8 mouse cellular contexts compared by ENCODE assay signal in the genomic region with DNA sequence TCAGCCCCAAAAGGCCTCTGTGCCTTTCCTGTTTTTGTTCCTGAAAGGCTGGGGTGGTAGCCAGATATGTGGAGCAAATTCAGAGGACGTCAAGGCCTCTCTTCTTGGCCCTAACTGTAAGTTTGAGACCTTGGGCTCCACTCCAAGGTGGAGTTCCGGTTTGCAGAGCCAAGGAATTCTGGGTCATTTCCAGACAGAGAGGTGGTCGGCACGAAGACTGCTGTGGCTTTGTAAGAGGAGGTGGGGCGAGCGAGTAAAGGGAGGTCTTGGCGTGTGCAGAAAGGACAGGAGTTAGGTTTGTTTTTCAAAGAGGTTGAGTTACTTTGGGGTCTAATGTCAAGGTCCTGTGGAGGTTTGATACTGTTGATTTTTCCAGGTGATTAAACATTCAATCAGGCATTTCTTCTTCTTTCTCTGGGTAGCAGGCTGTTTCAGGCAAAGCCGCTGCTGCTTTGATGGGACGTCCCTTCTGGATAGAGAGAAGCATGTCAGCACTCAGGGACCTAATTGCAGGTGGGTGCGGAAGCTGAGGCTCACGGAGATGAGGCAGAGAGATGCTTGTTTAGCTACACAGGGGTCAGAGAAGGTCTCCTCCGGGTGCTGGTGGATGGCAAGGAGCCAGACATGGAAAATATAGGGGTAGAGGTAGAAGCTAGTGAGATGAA. TPM values are rescaled to one million over a fixed set of nuclear protein-coding genes. Genes with fewer than 3 reads are reported as not detected.
DNase-seq lines count a peak whose midpoint lies in the region; ATAC-seq and TF ChIP-seq lines count a peak whose summit lies in the region.

No protein-coding gene starts in this region.

- H3K9ac ChIP-seq in kidney, embryonic 16.5 days (replicated peaks; ENCODE audit: low read length), result no peak overlapping the region

- peaks cover 12% of the 10 kb centered on the region; the same call in 1 of the 2 replicates for H3K27me3 ChIP-seq in kidney, embryonic 16.5 days (ENCODE audit: insufficient read depth, low read length)

- no peak overlapping the region for H3K4me3 ChIP-seq in kidney, embryonic 16.5 days (ENCODE audit: low read length)
- no peak overlapping the region for H3K4me3 ChIP-seq in layer of hippocampus, adult 2 months

- WGBS in kidney, embryonic 16.5 days, result 19% methylated on average over 12 of the region's 12 CpGs

- H3K4me1 ChIP-seq in kidney, embryonic 16.5 days (ENCODE audit: insufficient read depth, low read length), result peaks cover 24% of the 10 kb centered on the region

- H3K4me2 ChIP-seq in kidney, embryonic 16.5 days (replicated peaks; ENCODE audit: low read depth, low read length), result peak overlapping the region; percentile 30; the same call in 1 of the 2 replicates

- peak; percentile 98 for DNase-seq in heart, adult 11 months
- no peak for DNase-seq in heart, postnatal 25 days (ENCODE audit: low spot score)
- DNase-seq in right cerebral cortex, postnatal 10 days (ENCODE audit: low spot score in 2 of 2), result peak; percentile 36 to 44
- DNase-seq in right cerebral cortex, adult 2 months (ENCODE audit: low spot score in 2 of 2), result no peak
- no peak for DNase-seq in layer of hippocampus, adult 2 months (ENCODE audit: low spot score in 2 of 2)
- no peak for DNase-seq in layer of hippocampus, adult 11-12 months (ENCODE audit: low spot score)

- H3K36me3 ChIP-seq in kidney, embryonic 16.5 days (ENCODE audit: insufficient read depth, low read length), result no peaks in the 10 kb centered on the region

- H3K27ac ChIP-seq in kidney, embryonic 16.5 days (ENCODE audit: low read length), result peak overlapping the region; percentile 46; the same call in 1 of the 2 replicates
- H3K27ac ChIP-seq in layer of hippocampus, adult 2 months, result no peak overlapping the region

- intact Hi-C loops in heart, postnatal 25 days (cut with DNase I), result no loop called here

- no peak for TF ChIP-seq CTCF in layer of hippocampus, adult 2 months (conservative IDR thresholded peaks at IDR 0.05)

- peak; percentile 80 for ATAC-seq in kidney, embryonic 16.5 days (ENCODE audit: low FRiP score, low TSS enrichment)
- ATAC-seq in inflammation-experienced regulatory T-cells, adult 6 months, result no peak

- H3K9me3 ChIP-seq in kidney, embryonic 16.5 days (ENCODE audit: low read length), result no peaks in the 10 kb centered on the region

RNA-seq across cellular contexts. Expression of gene Eepd1, which starts 6.2 kb away (rescaled TPM):
- total RNA-seq in heart, postnatal 25 days (2021), result 10 to 100 TPM; 16.8 to 21.2 TPM
- polyA plus RNA-seq in kidney, embryonic 16.5 days (2015; fragmentation: Nextera tagmentation; extraction: Ambion mirVana), result 7.0 and 7.8 TPM in 2 replicates
- polyA plus RNA-seq in inflammation-experienced regulatory T-cells, adult 6 months (2017; shearing (Covaris generic)), result under 1 TPM in 2 of 3 experiments, not detected in 1; 0.60 to 0.82 TPM
- total RNA-seq in layer of hippocampus, adult 2 months (2021), result 10 to 100 TPM; 18.0 to 19.4 TPM

Comparison
In these comparisons a context has a peak if more than half of its experiments do, and no peak if none do; other contexts are left out.
1. DNase-seq: peak in heart, adult 11 months (single experiment) and right cerebral cortex, postnatal 10 days (2 of 2); none in heart, postnatal 25 days (single experiment), right cerebral cortex, adult 2 months (0 of 2), layer of hippocampus, adult 2 months (0 of 2) and layer of hippocampus, adult 11-12 months (single experiment).